Mouse (Mus musculus) ZHBTc4 (cell line): Measurements from ENCODE around the gene Mospd1.

ENCODE experiments used
- DNase-seq: peaks from one replicate; pipeline ENCODE4 v3.0.0-alpha.2; 2011; ENCODE audit warnings: low read depth, low spot score

Mospd1 gene

DNA sequence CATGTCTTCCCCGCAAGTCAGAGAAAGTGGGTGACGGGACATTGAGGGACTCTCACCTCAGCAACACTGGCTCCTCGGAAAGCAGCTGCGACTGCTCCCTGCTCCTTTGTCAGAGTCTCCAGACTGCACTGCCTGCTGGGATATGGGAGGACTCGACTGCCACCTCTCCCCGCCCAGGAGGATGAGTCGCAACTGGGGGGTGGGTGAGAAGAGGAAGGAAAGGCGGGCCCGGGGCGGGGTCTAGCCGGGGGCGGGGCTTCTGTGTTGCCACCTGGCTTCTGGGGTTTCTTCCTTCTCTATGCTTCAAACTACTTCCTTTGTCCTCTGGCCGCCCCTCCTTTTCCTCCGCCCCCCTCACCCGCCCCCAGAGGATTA lies at the start of gene Mospd1:
TSS of gene Mospd1 (minus strand) at position 137 of the 375 bp plus-strand sequence.
- DNase-seq = peak; percentile 92

DNA sequence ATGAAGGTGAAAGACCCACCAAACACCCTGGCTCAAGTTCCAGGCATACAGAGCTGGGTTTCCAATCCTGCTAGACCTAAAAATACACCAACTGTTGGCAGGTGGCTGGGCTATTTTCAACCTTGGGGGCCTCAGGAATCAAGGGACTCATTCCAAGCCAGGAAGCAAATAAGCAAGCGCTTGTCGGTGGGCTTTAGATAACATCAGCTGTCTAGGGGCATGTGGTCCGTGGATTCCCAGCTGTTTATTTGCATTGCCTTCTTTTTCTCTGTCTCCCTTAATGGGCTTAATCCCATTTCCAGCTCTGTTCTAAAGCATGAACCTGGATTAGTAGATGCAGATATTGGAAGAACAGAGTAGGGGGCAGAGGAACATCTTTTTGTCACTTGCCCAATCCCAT lies 16.1 kb upstream of the Mospd1 start:
- no peak for DNase-seq

DNA sequence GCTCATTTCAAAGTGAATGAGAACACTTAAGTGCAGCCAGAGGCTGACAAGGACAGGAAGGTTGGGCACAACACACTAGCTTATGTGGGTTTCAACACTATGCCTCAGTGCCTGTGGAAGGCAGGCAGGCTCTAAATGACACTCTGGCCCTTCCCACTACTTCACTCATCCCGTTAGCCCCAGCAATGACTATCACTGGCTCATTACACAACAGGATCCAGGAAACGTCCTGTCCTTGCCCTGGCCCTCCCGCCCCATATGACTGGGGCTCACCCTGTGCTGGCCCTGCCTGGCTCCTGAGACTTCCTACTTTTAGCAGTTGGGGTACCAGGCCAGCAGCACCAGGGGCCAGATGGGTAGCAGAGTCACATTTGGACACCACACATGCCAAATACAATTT lies 12.8 kb upstream of the Mospd1 start:
- no peak for DNase-seq

DNA sequence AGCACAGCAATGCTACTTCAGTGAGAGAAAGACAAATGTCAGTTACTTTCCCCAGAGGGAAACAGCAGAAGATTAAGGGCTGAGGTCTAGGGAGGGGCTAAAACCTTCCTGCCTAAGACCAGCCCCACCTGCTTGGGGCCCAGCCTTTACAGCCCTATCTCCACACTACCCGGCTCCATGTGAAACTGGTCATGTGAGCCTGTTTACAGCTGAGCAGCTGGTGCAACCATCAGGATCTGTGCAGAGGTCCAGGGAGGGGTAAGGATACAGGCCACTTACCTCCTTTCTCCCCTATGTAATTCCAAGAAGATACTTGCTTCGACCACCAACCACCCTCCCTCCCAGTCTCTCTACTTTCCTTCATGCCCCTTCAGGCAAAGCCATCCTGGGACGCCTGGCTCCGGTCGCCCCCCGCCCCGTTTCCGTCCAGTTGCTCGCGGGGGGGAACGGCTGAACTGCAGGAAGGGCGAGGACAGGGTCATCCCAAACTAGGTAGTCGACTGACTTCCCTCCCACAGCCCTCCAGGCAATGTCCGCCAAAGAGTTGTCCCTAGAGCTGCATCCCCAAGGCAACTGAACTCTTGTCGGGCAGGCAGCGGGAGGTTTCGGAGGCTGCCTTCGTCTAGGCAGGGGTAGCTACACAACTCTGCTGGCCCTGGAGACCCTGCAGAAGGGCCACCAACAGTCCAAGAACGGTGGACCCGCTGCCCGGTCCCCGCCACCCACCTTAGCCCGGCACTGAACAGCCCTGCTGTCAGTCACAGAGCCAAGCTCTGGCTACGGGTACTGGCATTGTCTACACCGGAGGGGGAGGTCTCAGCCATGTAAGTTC lies 552 bp downstream of the Mospd1 start:
- DNase-seq = peak; percentile 53

DNA sequence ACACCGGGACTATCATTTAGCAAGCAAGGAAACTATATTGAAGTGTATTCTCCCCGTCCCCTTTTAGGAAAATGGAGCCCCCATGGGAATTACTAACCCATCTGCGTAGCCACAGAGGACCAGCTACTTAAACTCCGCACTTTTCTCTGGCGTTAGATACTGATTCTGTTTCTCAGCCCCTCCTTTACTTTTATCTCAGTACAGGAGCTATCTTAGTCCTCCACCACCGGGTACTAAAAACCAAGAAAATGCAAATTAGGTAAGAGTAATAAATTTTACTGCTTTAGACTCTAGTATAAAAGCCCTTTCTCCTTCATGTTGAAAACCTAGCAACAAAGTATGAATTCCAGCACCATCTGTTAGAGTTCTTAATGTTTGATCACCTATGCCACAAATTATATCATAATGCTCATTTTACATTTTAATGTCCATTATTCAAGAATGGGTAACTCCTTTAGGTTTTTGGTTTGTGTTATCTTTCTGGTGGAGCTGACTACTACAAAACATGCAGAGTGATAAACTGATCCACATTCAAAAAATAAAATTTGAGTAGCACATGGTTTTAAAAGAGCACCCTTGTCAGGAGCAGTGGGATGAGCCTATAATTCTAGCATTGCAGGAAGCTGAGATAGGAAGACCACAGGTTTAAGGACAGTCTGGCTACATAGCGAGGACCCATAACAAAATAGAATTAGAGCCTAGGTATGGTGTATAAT lies 5.5 kb downstream of the Mospd1 start:
- no peak for DNase-seq

DNA sequence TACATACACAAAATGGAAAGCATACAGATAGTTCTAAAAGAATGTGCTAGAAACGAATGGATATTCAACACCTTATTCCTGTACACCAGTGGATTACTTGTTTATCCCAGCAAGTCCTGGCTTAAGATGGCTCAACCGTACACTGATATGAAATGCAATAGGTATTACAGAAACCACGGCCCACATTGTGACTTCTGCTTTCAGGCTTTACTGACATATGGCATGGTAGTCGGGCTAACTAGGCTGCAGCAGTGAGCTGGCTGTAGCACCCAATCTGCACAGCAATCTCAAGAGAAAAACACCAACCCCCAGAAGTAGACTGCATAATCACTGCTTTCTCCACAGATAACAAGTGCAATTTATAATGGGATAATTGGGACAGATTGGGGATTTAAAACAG lies 21.9 kb downstream of the Mospd1 start:
- DNase-seq = no peak

DNA sequence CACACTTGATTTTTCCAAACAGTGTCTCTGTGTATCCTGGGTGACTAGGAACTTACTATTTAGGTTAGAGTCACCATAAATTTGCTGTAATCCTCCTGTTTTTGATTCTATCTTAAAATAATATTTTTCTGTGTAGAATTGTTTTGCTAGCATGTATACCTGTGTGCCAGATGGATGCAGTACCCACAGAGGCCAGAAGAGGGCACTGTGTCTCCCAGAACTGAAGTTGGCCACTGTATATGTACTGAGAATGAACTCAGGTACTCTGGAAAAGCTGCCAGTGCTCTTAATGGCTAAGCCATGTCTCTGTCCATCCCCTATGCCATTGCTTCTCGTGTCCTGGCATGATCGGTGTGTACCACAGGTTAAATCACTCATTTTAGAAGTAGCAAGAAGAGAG lies 28.8 kb downstream of the Mospd1 start:
- peak; percentile 42 for DNase-seq

DNA sequence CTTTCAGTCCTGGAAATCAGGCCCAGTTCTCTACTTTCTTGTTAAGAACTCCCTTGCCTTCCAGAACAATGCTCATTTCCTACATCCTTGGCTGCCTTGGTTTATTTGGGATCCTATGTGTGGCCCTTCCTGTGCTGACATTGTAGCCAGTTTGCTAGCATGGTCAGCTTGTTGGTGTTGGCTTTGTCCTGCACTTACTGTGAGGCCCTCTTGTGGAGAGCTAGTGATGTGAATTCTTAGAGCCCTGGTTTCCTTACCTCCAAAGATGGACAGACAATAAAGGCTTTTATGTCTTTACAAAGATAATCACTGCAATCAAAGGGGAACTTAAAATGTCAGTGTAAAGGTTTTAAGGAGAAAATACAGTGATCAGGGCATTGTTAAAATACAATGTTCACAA lies 32.9 kb downstream of the Mospd1 start:
- DNase-seq = peak; percentile 22

DNA sequence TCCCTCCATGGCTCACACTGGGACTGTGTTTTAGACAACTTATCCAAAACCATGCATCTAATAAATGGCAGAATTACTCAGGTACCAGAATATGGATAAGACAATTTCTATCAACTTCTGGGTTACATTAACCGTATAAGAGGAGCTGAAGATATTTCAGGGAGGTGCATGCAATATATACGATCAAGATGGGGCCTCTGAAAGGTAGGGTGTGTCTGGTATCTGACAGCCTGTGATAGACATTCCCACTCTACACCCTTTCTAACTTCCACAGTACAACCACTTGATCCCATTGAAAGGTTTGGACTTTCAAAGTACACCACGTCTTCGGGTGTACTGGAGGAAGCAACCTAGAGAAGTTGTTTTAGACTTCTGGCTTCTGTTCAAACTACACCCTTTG lies 39.9 kb downstream of the Mospd1 start:
- no peak for DNase-seq

DNA sequence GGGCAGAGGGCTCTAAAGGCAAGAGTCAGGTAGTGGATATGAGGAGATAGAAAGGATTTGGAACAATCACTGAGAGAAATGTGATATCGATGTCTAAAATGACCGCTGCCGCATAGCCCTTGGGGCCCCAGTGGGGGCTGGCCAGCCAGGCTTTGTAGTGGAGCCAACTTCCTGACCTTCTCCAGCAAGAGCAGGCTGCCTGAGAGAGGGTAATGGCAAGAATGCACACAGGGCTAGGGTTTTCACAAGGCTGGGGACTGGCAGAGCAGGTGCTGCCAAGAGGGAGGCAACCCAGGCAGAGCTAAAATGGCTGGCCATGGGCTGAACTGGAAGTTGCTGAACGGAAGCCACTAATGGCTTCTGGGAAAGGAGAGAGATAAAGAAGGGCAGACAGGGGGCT lies 49.2 kb downstream of the Mospd1 start:
- DNase-seq = no peak

DNA sequence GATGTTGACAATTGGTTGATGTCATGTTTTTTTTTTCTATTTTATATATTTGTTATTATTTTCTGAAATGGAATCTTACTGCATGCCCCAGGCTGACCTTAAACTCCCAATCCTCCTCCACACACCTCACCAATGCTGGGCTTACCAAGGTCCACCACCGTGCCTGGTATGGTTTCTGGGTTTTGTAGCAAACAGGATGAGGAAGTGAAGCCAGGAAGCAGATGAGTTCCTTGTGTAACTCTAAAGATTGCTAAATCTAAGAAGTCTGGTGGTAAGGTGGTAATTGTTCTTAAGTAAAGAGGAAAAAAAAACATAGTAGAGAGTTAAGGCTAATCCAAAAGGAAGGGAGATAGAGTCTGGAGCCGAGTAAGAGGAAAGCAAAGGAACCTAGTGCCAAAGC lies 49.7 kb downstream of the Mospd1 start:
- no peak for DNase-seq
